Mouse (Mus musculus): Measurements from ENCODE around the gene Elf5. TPM values are rescaled to one million over a fixed set of nuclear protein-coding genes. Genes with fewer than 3 reads are reported as not detected.
A peak's percentile ranks its signal among the peaks of the same experiment; 100 is the strongest.

Gene Elf5
- total and polyA plus RNA-seq, 2 experiments: not detected

DNA sequence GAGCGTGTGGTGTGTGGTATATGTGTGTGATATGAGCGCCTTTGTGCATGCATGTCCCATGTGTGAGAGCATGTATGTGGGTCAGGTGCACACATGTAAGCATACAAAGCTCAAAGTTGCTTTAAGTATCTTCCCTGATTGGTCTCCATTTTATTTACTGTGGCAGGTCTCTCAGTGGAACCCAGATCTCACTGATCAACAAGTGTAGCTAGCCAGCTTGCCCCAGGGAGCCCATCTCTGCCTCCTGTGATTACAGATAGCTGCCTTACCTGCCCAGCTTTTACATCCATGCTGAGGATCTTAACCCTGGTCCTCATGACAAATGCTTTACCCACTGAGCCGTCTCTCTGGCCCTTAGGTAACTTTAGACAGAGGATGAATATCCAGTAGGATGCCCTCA, 66.8 kb downstream of the Elf5 start:
- peaks cover 33% of the 10 kb centered on the region for H3K4me1 ChIP-seq (ENCODE audit: control insufficient read depth, insufficient read depth, low read length)
- H3K9ac ChIP-seq (ENCODE audit: low read depth, low read length): peak overlapping the region; percentile 56
- H3K27me3 ChIP-seq (ENCODE audit: control insufficient read depth, insufficient read depth, low read length): no peaks in the 10 kb centered on the region
- peak; percentile 80 for DNase-seq (ENCODE audit: extremely low read depth, low read depth, low spot score)
- H3K27ac ChIP-seq (replicated peaks; ENCODE audit: insufficient read depth, low read depth, low read length): peak overlapping the region; percentile 42
- peaks cover 35% of the 10 kb centered on the region; the same call in 1 of the 2 replicates for H3K79me2 ChIP-seq (ENCODE audit: control insufficient read depth, insufficient read depth, low read length)
- peak overlapping the region; percentile 3; the same call in 1 of the 2 replicates for H3K4me3 ChIP-seq (ENCODE audit: insufficient read depth, low read depth, low read length)
- TF ChIP-seq POLR2A (IDR thresholded peaks at IDR 0.05; ENCODE audit: extremely low read depth, insufficient read depth, low read length) (no peak), CTCF (IDR thresholded peaks at IDR 0.05; ENCODE audit: low read depth, low read length) (no peak)
- H3K36me3 ChIP-seq (ENCODE audit: control insufficient read depth, insufficient read depth, low read length): peaks cover 65% of the 10 kb centered on the region
- WGBS: 55% methylated on average over 3 of the region's 3 CpGs

DNA sequence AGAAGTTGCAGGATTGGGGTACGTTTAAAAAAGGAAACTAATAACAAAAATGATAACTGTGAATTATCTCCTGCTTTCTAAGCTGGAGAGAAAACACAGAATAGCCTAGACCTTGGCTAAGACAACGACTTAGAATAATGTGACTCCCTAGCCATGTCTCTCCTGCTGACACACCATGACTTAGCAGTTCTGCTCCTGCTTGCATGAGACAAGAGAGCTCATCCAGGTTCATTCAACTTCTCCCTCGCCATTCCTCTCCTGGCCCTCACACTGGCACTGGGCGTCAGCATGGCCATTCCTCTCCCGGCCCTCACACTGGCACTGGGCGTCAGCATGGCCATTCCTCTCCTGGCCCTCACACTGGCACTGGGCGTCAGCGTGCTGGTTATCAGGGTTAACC, 68.8 kb downstream of the Elf5 start:
- Histone ChIP-seq H3K27me3 (ENCODE audit: control insufficient read depth, insufficient read depth, low read length) (no peaks in the 10 kb centered on the region), H3K27ac (replicated peaks; ENCODE audit: insufficient read depth, low read depth, low read length) (peak overlapping the region; percentile 76), H3K4me1 (ENCODE audit: control insufficient read depth, insufficient read depth, low read length) (peaks cover 19% of the 10 kb centered on the region), H3K36me3 (ENCODE audit: control insufficient read depth, insufficient read depth, low read length) (peaks cover 50% of the 10 kb centered on the region), H3K9ac (ENCODE audit: low read depth, low read length) (peak overlapping the region; percentile 72), H3K4me3 (ENCODE audit: insufficient read depth, low read depth, low read length) (peak overlapping the region; percentile 94), H3K79me2 (ENCODE audit: control insufficient read depth, insufficient read depth, low read length) (peaks cover 35% of the 10 kb centered on the region; the same call in 1 of the 2 replicates)
- no peak for TF ChIP-seq CTCF (IDR thresholded peaks at IDR 0.05; ENCODE audit: low read depth, low read length)
- peak; percentile 26; the same call in 1 of the 2 replicates for TF ChIP-seq POLR2A (IDR thresholded peaks at IDR 0.05; ENCODE audit: extremely low read depth, insufficient read depth, low read length)
- WGBS: 21% methylated on average over 8 of the region's 8 CpGs
- DNase-seq (ENCODE audit: extremely low read depth, low read depth, low spot score): peak; percentile 84

DNA sequence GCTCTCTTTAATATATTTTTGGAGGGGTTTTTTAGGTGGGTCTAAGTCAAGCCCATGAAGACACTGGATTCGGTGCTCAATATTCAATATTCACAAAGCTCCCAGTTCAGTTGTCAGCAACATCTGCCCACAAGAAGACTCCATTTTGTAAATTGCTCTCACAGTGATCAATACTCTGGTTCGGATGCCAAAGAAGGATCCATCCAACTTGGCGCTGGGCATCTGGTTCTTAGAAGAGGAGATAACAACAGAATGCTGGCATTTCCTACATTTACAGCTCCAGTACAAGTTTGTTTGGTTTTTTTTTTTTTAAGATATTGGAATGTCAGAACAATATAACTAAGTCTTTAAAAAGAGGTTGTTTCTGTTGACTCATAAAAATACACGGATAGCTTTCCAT, 69.4 kb downstream of the Elf5 start:
- Histone ChIP-seq H3K27ac (replicated peaks; ENCODE audit: insufficient read depth, low read depth, low read length) (peak overlapping the region; percentile 76), H3K4me1 (ENCODE audit: control insufficient read depth, insufficient read depth, low read length) (peaks cover 13% of the 10 kb centered on the region), H3K79me2 (ENCODE audit: control insufficient read depth, insufficient read depth, low read length) (peaks cover 30% of the 10 kb centered on the region; the same call in 1 of the 2 replicates), H3K4me3 (ENCODE audit: insufficient read depth, low read depth, low read length) (peak overlapping the region; percentile 94), H3K27me3 (ENCODE audit: control insufficient read depth, insufficient read depth, low read length) (no peaks in the 10 kb centered on the region), H3K36me3 (ENCODE audit: control insufficient read depth, insufficient read depth, low read length) (peaks cover 44% of the 10 kb centered on the region), H3K9ac (ENCODE audit: low read depth, low read length) (peak overlapping the region; percentile 72)
- 23% methylated on average over 4 of the region's 4 CpGs for WGBS
- TF ChIP-seq POLR2A (IDR thresholded peaks at IDR 0.05; ENCODE audit: extremely low read depth, insufficient read depth, low read length) (no peak), CTCF (IDR thresholded peaks at IDR 0.05; ENCODE audit: low read depth, low read length) (no peak)
- DNase-seq (ENCODE audit: extremely low read depth, low read depth, low spot score): peak; percentile 95

DNA sequence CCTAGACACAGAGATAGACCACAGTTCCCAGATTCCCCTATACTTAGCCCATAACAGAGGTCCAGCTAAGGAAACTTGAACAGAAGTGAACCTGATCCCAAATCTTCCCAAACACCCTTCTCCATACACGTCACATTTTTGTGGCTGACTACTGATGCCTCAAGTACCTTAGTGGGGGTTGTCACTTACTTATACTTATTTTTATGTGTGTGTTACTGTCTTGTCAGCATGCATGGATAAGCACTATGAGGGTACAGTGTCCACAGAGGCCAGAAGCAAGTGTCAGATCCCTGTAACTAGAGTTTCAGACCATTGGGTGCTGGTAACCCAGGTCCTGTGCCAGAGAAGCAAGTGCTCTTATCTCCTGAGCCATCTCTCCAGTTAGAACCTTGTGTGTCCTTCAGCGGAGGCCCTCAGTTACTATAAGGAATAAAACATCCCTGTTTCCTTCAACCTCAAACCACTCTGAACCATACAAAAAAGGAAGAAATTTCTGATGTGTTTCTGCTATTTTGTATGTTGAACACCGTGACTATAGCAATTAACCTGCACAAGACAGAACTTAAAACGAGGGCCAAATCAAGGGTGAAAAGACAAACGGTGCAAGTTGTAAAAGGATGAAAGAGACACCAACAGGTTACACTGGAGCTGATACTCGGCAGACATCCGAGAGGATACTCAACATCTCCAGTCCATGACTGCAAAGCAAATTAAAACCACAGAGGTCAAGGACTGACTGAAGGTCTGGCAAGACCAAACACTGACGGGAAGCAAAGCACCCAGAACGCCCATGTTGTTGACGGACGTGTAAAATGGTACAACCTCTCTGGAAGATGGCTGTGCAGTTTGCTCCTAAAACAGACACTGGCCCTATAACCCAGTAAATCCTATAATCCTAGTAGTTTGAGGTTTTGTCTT, 70.1 kb downstream of the Elf5 start:
- H3K4me1 ChIP-seq (ENCODE audit: control insufficient read depth, insufficient read depth, low read length): peaks cover 16% of the 10 kb centered on the region; the same call in 1 of the 2 replicates
- H3K27ac ChIP-seq (replicated peaks; ENCODE audit: insufficient read depth, low read depth, low read length): peak overlapping the region; percentile 90

DNA sequence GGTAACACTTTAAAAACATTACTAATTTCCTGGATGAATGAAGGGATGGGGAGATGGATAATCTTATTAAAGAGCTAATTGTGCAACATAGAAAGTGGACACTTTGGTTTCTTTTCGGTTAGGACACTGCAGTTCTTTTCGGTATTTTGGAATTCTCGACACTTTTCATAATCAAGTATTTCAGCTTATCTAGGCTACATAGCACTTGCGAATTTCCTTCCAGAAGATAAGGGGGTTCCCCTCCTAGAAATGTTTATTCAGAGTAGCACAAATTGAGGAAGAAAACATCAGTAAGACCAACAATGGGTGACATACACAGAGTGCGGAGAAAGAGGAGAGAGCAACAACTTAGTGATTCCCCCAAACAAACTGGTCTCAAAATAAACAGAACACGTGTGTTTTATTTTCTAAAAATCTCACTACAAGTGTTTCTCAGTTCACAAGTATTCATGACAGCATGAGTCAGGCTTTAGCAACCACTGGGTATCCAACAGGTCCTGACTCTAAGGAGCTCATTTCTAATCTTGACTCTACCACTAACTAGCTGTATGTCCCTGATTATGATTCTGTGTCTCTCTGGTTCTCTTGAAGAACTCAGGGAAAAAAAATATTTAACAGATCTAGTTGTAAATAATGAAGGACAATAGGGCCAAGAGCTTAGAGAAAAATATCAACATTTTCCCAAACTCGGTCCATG, 71.9 kb downstream of the Elf5 start:
- 2% methylated on average over 7 of the region's 7 CpGs for WGBS
- TF ChIP-seq POLR2A (IDR thresholded peaks at IDR 0.05; ENCODE audit: extremely low read depth, insufficient read depth, low read length) (no peak), CTCF (IDR thresholded peaks at IDR 0.05; ENCODE audit: low read depth, low read length) (no peak)
- peak overlapping the region; percentile 94 for H3K4me3 ChIP-seq (ENCODE audit: insufficient read depth, low read depth, low read length)
- H3K27ac ChIP-seq (replicated peaks; ENCODE audit: insufficient read depth, low read depth, low read length): peak overlapping the region; percentile 94
- H3K79me2 ChIP-seq (ENCODE audit: control insufficient read depth, insufficient read depth, low read length): peaks cover 24% of the 10 kb centered on the region; the same call in 1 of the 2 replicates
- DNase-seq (ENCODE audit: extremely low read depth, low read depth, low spot score): peak; percentile 30
- H3K36me3 ChIP-seq (ENCODE audit: control insufficient read depth, insufficient read depth, low read length): peaks cover 33% of the 10 kb centered on the region
- H3K4me1 ChIP-seq (ENCODE audit: control insufficient read depth, insufficient read depth, low read length): peaks cover 11% of the 10 kb centered on the region; the same call in 1 of the 2 replicates
- H3K27me3 ChIP-seq (ENCODE audit: control insufficient read depth, insufficient read depth, low read length): no peaks in the 10 kb centered on the region
- H3K9ac ChIP-seq (ENCODE audit: low read depth, low read length): peak overlapping the region; percentile 98

More for the DNA sequence above, 70.1 kb downstream of the Elf5 start:
- Histone ChIP-seq H3K4me3 (ENCODE audit: insufficient read depth, low read depth, low read length) (peak overlapping the region; percentile 94), H3K36me3 (ENCODE audit: control insufficient read depth, insufficient read depth, low read length) (peaks cover 40% of the 10 kb centered on the region), H3K79me2 (ENCODE audit: control insufficient read depth, insufficient read depth, low read length) (peaks cover 30% of the 10 kb centered on the region; the same call in 1 of the 2 replicates), H3K9ac (ENCODE audit: low read depth, low read length) (peak overlapping the region; percentile 75), H3K27me3 (ENCODE audit: control insufficient read depth, insufficient read depth, low read length) (no peaks in the 10 kb centered on the region)
- 26% methylated on average over 11 of the region's 11 CpGs for WGBS
- TF ChIP-seq CTCF (IDR thresholded peaks at IDR 0.05; ENCODE audit: low read depth, low read length) (no peak), POLR2A (IDR thresholded peaks at IDR 0.05; ENCODE audit: extremely low read depth, insufficient read depth, low read length) (no peak)
- DNase-seq (ENCODE audit: extremely low read depth, low read depth, low spot score): peak; percentile 80

Measured in liver, adult 2 months (tissue).